Mouse (Mus musculus) testis, adult 2 months (tissue): ENCODE measurements around the gene Robo4.

Source experiments
- CTCF ChIP-seq: fragments of 200-500 bp; IDR thresholded peaks from 2 replicates; pipeline ENCODE4 v1.5.1; 2012; ENCODE audit warnings: low read depth, mild to moderate bottlenecking, inconsistent platforms, low read length, moderate library complexity; ENCODE audit not compliant: control insufficient read depth, insufficient read depth, insufficient replicate concordance
- POLR2A ChIP-seq: fragments of 200-500 bp; IDR thresholded peaks from 2 replicates; pipeline ENCODE4 v1.6.1; 2012; ENCODE audit warnings: low read depth, mild to moderate bottlenecking, inconsistent platforms, low read length, moderate library complexity; ENCODE audit not compliant: control insufficient read depth

GRCm38 (mm10) chr9:37456481-37456910 lies 54.8 kb downstream of the Robo4 start:
- TF ChIP-seq POLR2A = no peak
- no peak for TF ChIP-seq CTCF
